Mouse (Mus musculus) small intestine, adult 2 months (tissue): ENCODE data around the gene Cers6. TPM values are rescaled to one million over a fixed set of nuclear protein-coding genes. Genes with fewer than 3 reads are reported as not detected.

Experiments
- H3K27ac ChIP-seq: fragments of 200-500 bp; 2 replicates; pipeline ENCODE4 v1.5.1; 2012; ENCODE audit warnings: low read depth, low read length, control low read depth, inconsistent platforms; ENCODE audit not compliant: insufficient read depth
- H3K27me3 ChIP-seq: fragments of 200-500 bp; 2 replicates; pipeline ENCODE4 v1.6.1; 2012; ENCODE audit warnings: mild to moderate bottlenecking, moderate library complexity, low read length, inconsistent platforms; ENCODE audit not compliant: control insufficient read depth, insufficient read depth
- H3K36me3 ChIP-seq: fragments of 200-500 bp; 2 replicates; pipeline ENCODE4 v1.6.1; 2012; ENCODE audit warnings: mild to moderate bottlenecking, low read length, control low read depth, inconsistent platforms; ENCODE audit not compliant: control insufficient read depth, insufficient read depth
- H3K4me1 ChIP-seq: fragments of 200-500 bp; 2 replicates; pipeline ENCODE4 v1.6.1; 2012; ENCODE audit warnings: low read length, inconsistent platforms, mixed read lengths; ENCODE audit not compliant: control insufficient read depth, insufficient read depth, insufficient read length
- H3K4me3 ChIP-seq: fragments of 200-500 bp; 2 replicates; pipeline ENCODE4 v1.5.1; 2012; ENCODE audit warnings: low read depth, mild to moderate bottlenecking, control low read depth, inconsistent platforms, low read length, moderate library complexity
- CTCF ChIP-seq: fragments of 200-500 bp; IDR thresholded peaks from 2 replicates; pipeline ENCODE4 v1.5.1; 2012; ENCODE audit warnings: low read depth, mild to moderate bottlenecking, control low read depth, inconsistent platforms, low read length, moderate library complexity, mixed read lengths; ENCODE audit not compliant: insufficient replicate concordance, insufficient read length; ENCODE audit errors: extremely low read depth
- POLR2A ChIP-seq: fragments of 200-500 bp; IDR thresholded peaks from 2 replicates; pipeline ENCODE4 v1.6.1; 2012; ENCODE audit warnings: low read depth, mild to moderate bottlenecking, control low read depth, inconsistent platforms, low read length, moderate library complexity
- WGBS: fragments of 180-500 bp; shearing (Covaris S2); methylation state at CpG from one replicate; pipeline ENCODE4 v1.1.7; 2018; 5-methylcytosine and 5-hydroxymethylcytosine counted together
- polyA plus RNA-seq: library from polyadenylated mRNA; depleted of rRNA; stranded (reverse); fragments of >200 nt; gene quantifications from 2 replicates; pipeline ENCODE4 v1.2.3, GENCODE M21; 2012

Cers6 gene
- polyA plus RNA-seq, 1 experiment, result 19.4 TPM

DNA sequence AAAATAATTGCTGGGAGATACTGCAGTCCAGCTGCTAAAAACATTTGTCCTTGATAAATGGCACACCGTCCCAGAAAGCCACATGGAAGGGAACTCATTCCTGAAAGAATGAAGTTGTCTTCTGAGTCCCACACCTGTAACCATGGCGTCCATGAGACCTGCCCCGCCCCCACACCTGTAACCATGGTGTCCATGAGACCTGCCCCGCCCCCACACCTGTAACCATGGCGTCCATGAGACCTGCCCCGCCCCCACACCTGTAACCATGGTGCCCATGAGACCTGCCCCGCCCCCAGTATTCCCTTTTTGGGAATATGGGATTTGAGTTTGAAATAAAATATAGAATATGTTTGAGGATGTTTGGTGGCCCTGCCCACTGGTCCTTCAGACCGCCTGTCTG, 106.8 kb downstream of the Cers6 start:
- H3K36me3 ChIP-seq, result peaks cover 8% of the 10 kb centered on the region; the same call in 1 of the 2 replicates
- H3K27ac ChIP-seq, result no peak overlapping the region
- peaks cover 2% of the 10 kb centered on the region; the same call in 1 of the 2 replicates for H3K4me1 ChIP-seq
- 85% methylated on average over 8 of the region's 8 CpGs for WGBS
- H3K4me3 ChIP-seq, result no peak overlapping the region
- no peak for TF ChIP-seq POLR2A
- TF ChIP-seq CTCF, result no peak
- H3K27me3 ChIP-seq, result no peaks in the 10 kb centered on the region

DNA sequence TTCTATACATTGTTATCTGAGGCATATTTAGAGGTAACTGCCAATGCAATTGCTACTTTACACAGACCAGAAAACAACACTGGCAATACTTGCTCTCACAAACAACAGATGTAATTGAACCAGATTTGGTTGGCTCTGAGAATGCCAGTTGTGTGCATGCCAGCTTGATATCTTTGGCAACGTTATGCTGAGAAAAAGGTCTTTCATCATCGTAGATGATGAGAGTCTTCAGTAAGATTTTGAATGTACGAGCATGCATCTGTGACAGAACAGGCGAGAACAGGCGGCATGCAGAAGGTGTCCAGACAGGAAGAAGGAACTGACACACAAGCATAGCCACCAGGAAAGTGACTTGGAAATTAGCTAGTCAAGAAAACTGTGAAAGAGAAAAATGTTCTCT, 110.6 kb downstream of the Cers6 start:
- peaks cover 8% of the 10 kb centered on the region; the same call in 1 of the 2 replicates for H3K36me3 ChIP-seq
- TF ChIP-seq POLR2A (no peak), CTCF (no peak)
- H3K27ac ChIP-seq, result no peak overlapping the region
- 89% methylated on average over 5 of the region's 5 CpGs for WGBS
- H3K4me3 ChIP-seq, result no peak overlapping the region
- H3K4me1 ChIP-seq, result no peaks in the 10 kb centered on the region
- H3K27me3 ChIP-seq, result no peaks in the 10 kb centered on the region

DNA sequence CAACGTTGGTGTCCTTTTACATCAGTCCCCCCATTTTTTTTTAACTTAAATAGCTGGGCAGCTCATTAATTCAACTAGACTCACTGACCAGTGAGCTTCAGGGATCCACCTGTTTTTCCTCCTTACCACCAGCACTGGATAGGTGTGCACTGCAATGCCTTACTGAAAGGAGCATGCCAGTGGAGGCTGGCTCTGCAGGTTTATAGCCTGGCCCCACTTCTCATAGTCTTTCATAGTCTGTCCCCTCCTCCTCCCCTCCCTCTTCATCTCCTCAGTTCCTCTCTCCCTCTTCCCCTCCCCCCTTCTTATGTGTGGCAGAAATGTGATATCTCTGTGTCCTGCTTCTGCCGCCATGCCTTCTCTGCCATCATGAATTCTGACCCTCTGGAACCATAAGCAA, 112.5 kb downstream of the Cers6 start:
- Histone ChIP-seq H3K4me3 (no peak overlapping the region), H3K27ac (no peak overlapping the region), H3K36me3 (peaks cover 8% of the 10 kb centered on the region; the same call in 1 of the 2 replicates), H3K27me3 (no peaks in the 10 kb centered on the region), H3K4me1 (no peaks in the 10 kb centered on the region)
- WGBS, result 62% methylated on average over 2 of the region's 2 CpGs
- TF ChIP-seq CTCF (no peak), POLR2A (no peak)

DNA sequence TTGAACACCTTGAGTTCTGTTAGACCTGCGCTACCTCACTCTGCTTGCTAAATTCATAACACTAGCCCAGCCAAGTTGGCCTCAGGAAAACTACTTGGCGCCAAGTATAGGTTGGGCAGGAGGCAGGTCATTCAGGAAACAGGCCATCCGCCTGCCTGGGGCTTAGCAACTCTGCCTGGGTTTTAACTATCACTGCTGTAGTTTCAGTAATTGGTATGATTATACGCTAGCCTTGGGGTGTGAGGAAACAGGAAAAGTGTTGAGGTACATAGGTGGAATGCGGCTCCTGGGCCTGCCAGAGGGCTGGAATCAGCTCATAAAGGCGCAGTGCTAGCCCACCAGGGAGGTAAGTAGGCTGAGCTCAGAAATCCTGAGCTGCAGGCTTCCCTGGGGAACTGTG, 114.0 kb downstream of the Cers6 start:
- WGBS, result 87% methylated on average over 6 of the region's 6 CpGs
- Histone ChIP-seq H3K4me3 (no peak overlapping the region), H3K4me1 (no peaks in the 10 kb centered on the region), H3K36me3 (0 out of 2 replicates have a peak, but pooled peaks cover 4% of the 10 kb centered on the region), H3K27ac (no peak overlapping the region), H3K27me3 (no peaks in the 10 kb centered on the region)
- TF ChIP-seq POLR2A (no peak), CTCF (no peak)

DNA sequence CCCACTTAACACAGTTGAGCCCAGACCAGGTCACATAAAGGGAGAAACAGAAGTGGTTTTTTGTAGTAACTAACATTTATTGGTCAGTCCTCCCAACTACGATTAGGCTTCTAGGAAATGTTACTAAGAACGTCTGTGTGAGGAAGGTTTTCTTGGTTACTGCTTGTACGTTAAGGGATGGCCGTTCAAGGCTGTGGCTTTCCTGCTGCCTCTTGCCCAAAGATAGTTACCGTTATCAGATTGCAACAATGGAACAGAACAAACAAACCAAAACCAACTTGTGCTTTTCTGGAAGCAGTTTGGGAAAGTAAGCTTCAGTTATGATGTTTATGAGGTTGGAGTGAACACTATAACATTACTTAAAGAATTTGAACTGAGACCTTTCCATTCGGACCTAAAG, 114.5 kb downstream of the Cers6 start:
- 73% methylated on average over 6 of the region's 6 CpGs for WGBS
- TF ChIP-seq POLR2A, result no peak
- TF ChIP-seq CTCF, result no peak
- Histone ChIP-seq H3K36me3 (0 out of 2 replicates have a peak, but pooled peaks cover 2% of the 10 kb centered on the region), H3K27ac (no peak overlapping the region), H3K4me3 (no peak overlapping the region), H3K27me3 (no peaks in the 10 kb centered on the region), H3K4me1 (no peaks in the 10 kb centered on the region)

DNA sequence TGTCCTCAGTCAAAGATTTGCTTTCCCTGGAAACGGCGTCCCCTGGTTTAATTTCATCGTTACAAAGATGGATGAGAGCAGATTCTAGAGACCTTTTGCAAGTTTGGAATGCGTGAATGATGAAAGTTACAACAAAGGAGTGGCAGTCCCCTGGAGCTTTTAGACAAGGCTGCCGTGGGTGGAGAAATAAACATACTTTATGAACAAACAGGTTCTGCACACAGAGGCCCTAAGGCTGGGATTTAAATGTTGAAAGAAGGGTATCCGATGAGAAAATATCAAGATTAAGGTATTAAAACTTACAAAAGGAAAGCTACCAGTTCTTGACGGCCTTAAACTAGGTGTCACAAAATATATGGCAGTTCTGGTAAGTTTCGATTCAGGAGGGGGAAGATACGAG, 117.0 kb downstream of the Cers6 start:
- no peak overlapping the region for H3K27ac ChIP-seq
- WGBS, result 76% methylated on average over 9 of the region's 9 CpGs
- no peaks in the 10 kb centered on the region for H3K36me3 ChIP-seq
- no peak overlapping the region for H3K4me3 ChIP-seq
- TF ChIP-seq CTCF (no peak), POLR2A (no peak)
- no peaks in the 10 kb centered on the region; the same call in 1 of the 2 replicates for H3K4me1 ChIP-seq
- no peaks in the 10 kb centered on the region for H3K27me3 ChIP-seq

DNA sequence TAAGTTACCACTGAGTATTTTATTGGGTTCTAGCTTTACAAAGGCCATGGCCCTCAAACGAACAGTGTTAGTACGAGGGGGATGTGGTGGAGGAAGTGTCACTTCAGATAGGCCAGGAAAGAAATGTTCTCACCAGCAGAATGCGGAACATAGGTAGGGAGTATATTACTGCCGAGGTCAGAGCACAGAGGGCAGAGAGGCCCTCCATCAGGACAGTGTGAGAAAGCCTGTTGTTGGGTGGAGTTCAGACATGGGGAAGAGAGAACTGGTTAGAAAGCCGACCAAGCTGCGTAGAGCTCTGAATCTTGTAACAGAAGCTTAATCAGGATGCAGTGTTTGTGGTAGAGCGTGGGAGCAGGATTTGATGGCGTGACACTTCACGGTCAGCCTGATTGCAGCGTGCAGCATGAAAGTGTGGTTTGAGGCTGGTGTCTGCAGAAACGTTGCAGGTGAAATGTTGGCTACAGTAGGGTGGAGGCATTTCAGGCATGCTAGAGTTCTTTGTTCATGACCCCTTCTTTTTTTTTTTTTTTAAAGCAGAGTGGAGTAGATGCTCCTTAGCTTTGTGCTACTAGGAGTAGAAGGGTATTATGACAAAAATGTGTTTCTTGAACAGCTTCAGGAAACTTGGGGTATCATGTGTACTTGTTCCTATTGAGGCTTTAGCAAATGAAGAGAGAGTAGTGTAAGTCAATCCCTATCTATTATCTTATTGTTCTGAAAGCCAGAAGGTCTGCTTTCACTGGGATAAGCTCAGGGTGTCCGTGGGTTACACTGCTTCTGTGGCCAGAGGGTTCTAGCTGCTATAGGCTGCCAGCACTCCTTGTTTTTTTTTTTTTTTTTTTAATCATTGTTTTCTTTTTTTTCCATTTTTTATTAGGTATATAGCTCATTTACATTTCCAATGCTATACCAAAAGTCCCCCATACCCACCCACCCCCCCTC, 117.7 kb downstream of the Cers6 start:
- Histone ChIP-seq H3K4me1 (no peaks in the 10 kb centered on the region; the same call in 1 of the 2 replicates), H3K27ac (no peak overlapping the region), H3K4me3 (no peak overlapping the region), H3K27me3 (no peaks in the 10 kb centered on the region), H3K36me3 (no peaks in the 10 kb centered on the region)
- 69% methylated on average over 12 of the region's 12 CpGs for WGBS
- TF ChIP-seq POLR2A (no peak), CTCF (no peak)
